Mouse (Mus musculus): ENCODE measurements around the gene Il22ra2.

Il22ra2 gene

GRCm38 (mm10) chr10:19601502-19601901 is 20.3 kb upstream of the Il22ra2 start:
- peak; percentile 43 for DNase-seq (ENCODE audit: low spot score)

GRCm38 (mm10) chr10:19603231-19603630 is 18.6 kb upstream of the Il22ra2 start:
- DNase-seq (ENCODE audit: low spot score) = peak; percentile 49

- no peak for DNase-seq (ENCODE audit: low spot score)
These were observed 12.7 kb upstream of the Il22ra2 start for GRCm38 (mm10) chr10:19609125-19609524.

GRCm38 (mm10) chr10:19611616-19612015 is 10.2 kb upstream of the Il22ra2 start:
- DNase-seq (ENCODE audit: low spot score) = no peak

- DNase-seq (ENCODE audit: low spot score) = peak; percentile 21
These were observed 8.6 kb upstream of the Il22ra2 start for GRCm38 (mm10) chr10:19613111-19613753.

- no peak for DNase-seq (ENCODE audit: low spot score)
These were observed 2.1 kb upstream of the Il22ra2 start for GRCm38 (mm10) chr10:19619736-19620135.

- DNase-seq (ENCODE audit: low spot score) = no peak
These were observed 2.8 kb downstream of the Il22ra2 start for GRCm38 (mm10) chr10:19624617-19625016.

GRCm38 (mm10) chr10:19627342-19627741 is 5.5 kb downstream of the Il22ra2 start:
- DNase-seq (ENCODE audit: low spot score) = no peak

- peak; percentile 34 for DNase-seq (ENCODE audit: low spot score)
These were observed 6.0 kb downstream of the Il22ra2 start for GRCm38 (mm10) chr10:19627748-19628147.

- no peak for DNase-seq (ENCODE audit: low spot score)
These were observed 9.9 kb downstream of the Il22ra2 start for GRCm38 (mm10) chr10:19631616-19632195.

- no peak for DNase-seq (ENCODE audit: low spot score)
These were observed 17.1 kb downstream of the Il22ra2 start for GRCm38 (mm10) chr10:19638851-19639250.

GRCm38 (mm10) chr10:19639630-19640029 is 17.8 kb downstream of the Il22ra2 start:
- DNase-seq (ENCODE audit: low spot score) = no peak

GRCm38 (mm10) chr10:19645119-19645518 is 23.3 kb downstream of the Il22ra2 start:
- DNase-seq (ENCODE audit: low spot score) = no peak

- no peak for DNase-seq (ENCODE audit: low spot score)
These were observed 35.6 kb downstream of the Il22ra2 start for GRCm38 (mm10) chr10:19657426-19657825.

- no peak for DNase-seq (ENCODE audit: low spot score)
These were observed 38.2 kb downstream of the Il22ra2 start for GRCm38 (mm10) chr10:19659953-19660352.

- DNase-seq (ENCODE audit: low spot score) = no peak
These were observed 47.2 kb downstream of the Il22ra2 start for GRCm38 (mm10) chr10:19668973-19669372.

GRCm38 (mm10) chr10:19672015-19672414 is 50.2 kb downstream of the Il22ra2 start:
- DNase-seq (ENCODE audit: low spot score) = no peak

GRCm38 (mm10) chr10:19673146-19673545 is 51.3 kb downstream of the Il22ra2 start:
- peak; percentile 21 for DNase-seq (ENCODE audit: low spot score)
